Mouse (Mus musculus) kidney, adult 2 months (tissue): Measurements from ENCODE around the gene Tmtc4. TPM values are rescaled to one million over a fixed set of nuclear protein-coding genes. Genes with fewer than 3 reads are reported as not detected.

ENCODE experiments used
- DNase-seq: peaks from one replicate; pipeline ENCODE4 v3.0.0; 2021
- H3K27ac ChIP-seq: fragments of 200-500 bp; 2 replicates; pipeline ENCODE4 v1.5.1; 2012; ENCODE audit warnings: low read depth, low read length, control low read depth, inconsistent platforms; ENCODE audit not compliant: insufficient read depth
- H3K27me3 ChIP-seq: fragments of 200-500 bp; replicated peaks from 2 replicates; pipeline ENCODE4 v1.6.1; 2012; ENCODE audit warnings: mild to moderate bottlenecking, moderate library complexity, low read length, inconsistent platforms; ENCODE audit not compliant: control insufficient read depth, insufficient read depth
- H3K36me3 ChIP-seq: fragments of 200-500 bp; 2 replicates; pipeline ENCODE4 v1.6.1; 2012; ENCODE audit warnings: mild to moderate bottlenecking, moderate library complexity, low read length, inconsistent platforms; ENCODE audit not compliant: control insufficient read depth, insufficient read depth
- H3K4me1 ChIP-seq: fragments of 200-500 bp; 2 replicates; pipeline ENCODE4 v1.6.1; 2011; ENCODE audit warnings: low read length; ENCODE audit not compliant: control insufficient read depth, insufficient read depth
- H3K4me3 ChIP-seq: fragments of 200-500 bp; 2 replicates; pipeline ENCODE4 v1.5.1; 2011; ENCODE audit warnings: mild to moderate bottlenecking, low read depth, low read length, control low read depth; ENCODE audit not compliant: insufficient read depth
- CTCF ChIP-seq: fragments of 200-500 bp; conservative IDR thresholded peaks from 2 replicates; pipeline ENCODE4 v1.5.1; 2011; ENCODE audit warnings: low read depth, mild to moderate bottlenecking, control low read depth, low read length, moderate library complexity, mixed read lengths; ENCODE audit not compliant: insufficient read depth, insufficient read length
- POLR2A ChIP-seq: fragments of 200-500 bp; IDR thresholded peaks from one replicate; pipeline ENCODE4 v1.6.1; 2011; ENCODE audit warnings: low read depth, low read length, control low read depth
- WGBS: fragments of 180-500 bp; shearing (Covaris S2); methylation state at CpG from one replicate; pipeline ENCODE4 v1.1.7; 2018; 5-methylcytosine and 5-hydroxymethylcytosine counted together
- polyA plus RNA-seq: library from polyadenylated mRNA; depleted of rRNA; stranded (reverse); fragments of >200 nt; gene quantifications from 2 replicates; pipeline ENCODE4 v1.2.3, GENCODE M21; 2012

Gene Tmtc4
- polyA plus RNA-seq, 1 experiment = 11.9 TPM

GRCm38 (mm10) chr14:123008672-123009071 is 24.8 kb upstream of the Tmtc4 start:
- TF ChIP-seq CTCF (no peak), POLR2A (no peak)
- WGBS = 74% methylated on average over 2 of the region's 2 CpGs
- Histone ChIP-seq H3K27me3 (no peaks in the 10 kb centered on the region), H3K36me3 (no peaks in the 10 kb centered on the region), H3K4me3 (no peak overlapping the region), H3K4me1 (no peaks in the 10 kb centered on the region), H3K27ac (no peak overlapping the region)
- no peak for DNase-seq

GRCm38 (mm10) chr14:123003715-123004114 is 19.9 kb upstream of the Tmtc4 start:
- 94% methylated on average over 1 of the region's 1 CpGs for WGBS
- TF ChIP-seq POLR2A (no peak), CTCF (no peak)
- no peak for DNase-seq
- Histone ChIP-seq H3K27ac (no peak overlapping the region), H3K27me3 (no peaks in the 10 kb centered on the region), H3K4me3 (no peak overlapping the region), H3K36me3 (no peaks in the 10 kb centered on the region), H3K4me1 (no peaks in the 10 kb centered on the region)

- Histone ChIP-seq H3K4me3 (no peak overlapping the region), H3K4me1 (no peaks in the 10 kb centered on the region), H3K27me3 (no peaks in the 10 kb centered on the region), H3K36me3 (no peaks in the 10 kb centered on the region), H3K27ac (no peak overlapping the region)
- no peak for TF ChIP-seq POLR2A
- no peak for TF ChIP-seq CTCF
- WGBS = 27% methylated on average over 3 of the region's 3 CpGs
- no peak for DNase-seq
Measured at GRCm38 (mm10) chr14:123001391-123001790, 17.6 kb upstream of the Tmtc4 start.

- H3K27ac ChIP-seq = no peak overlapping the region
- TF ChIP-seq CTCF (no peak), POLR2A (no peak)
- no peaks in the 10 kb centered on the region for H3K36me3 ChIP-seq
- H3K4me3 ChIP-seq = no peak overlapping the region
- H3K27me3 ChIP-seq = no peaks in the 10 kb centered on the region
- DNase-seq = no peak
- no peaks in the 10 kb centered on the region for H3K4me1 ChIP-seq
- WGBS = 85% methylated on average over 1 of the region's 1 CpGs
Measured at GRCm38 (mm10) chr14:122997465-122997864, 13.6 kb upstream of the Tmtc4 start.

GRCm38 (mm10) chr14:122993935-122994334 is 10.1 kb upstream of the Tmtc4 start:
- no peak for DNase-seq
- Histone ChIP-seq H3K36me3 (no peaks in the 10 kb centered on the region), H3K4me3 (no peak overlapping the region), H3K27me3 (no peaks in the 10 kb centered on the region), H3K27ac (no peak overlapping the region), H3K4me1 (no peaks in the 10 kb centered on the region)
- 90% methylated on average over 2 of the region's 2 CpGs for WGBS
- TF ChIP-seq POLR2A (no peak), CTCF (no peak)

GRCm38 (mm10) chr14:122992937-122993336 is 9.1 kb upstream of the Tmtc4 start:
- TF ChIP-seq POLR2A = no peak
- TF ChIP-seq CTCF = no peak
- Histone ChIP-seq H3K27me3 (no peaks in the 10 kb centered on the region), H3K27ac (no peak overlapping the region), H3K4me1 (no peaks in the 10 kb centered on the region), H3K4me3 (no peak overlapping the region), H3K36me3 (no peaks in the 10 kb centered on the region)
- WGBS = 69% methylated on average over 6 of the region's 6 CpGs
- no peak for DNase-seq

- Histone ChIP-seq H3K4me1 (no peaks in the 10 kb centered on the region), H3K36me3 (no peaks in the 10 kb centered on the region), H3K4me3 (no peak overlapping the region), H3K27me3 (no peaks in the 10 kb centered on the region), H3K27ac (no peak overlapping the region)
- TF ChIP-seq POLR2A = no peak
- TF ChIP-seq CTCF = no peak
- no peak for DNase-seq
- WGBS = 71% methylated on average over 4 of the region's 4 CpGs
Measured at GRCm38 (mm10) chr14:122990521-122991052, 6.8 kb upstream of the Tmtc4 start.

- H3K36me3 ChIP-seq = no peaks in the 10 kb centered on the region
- no peak for DNase-seq
- TF ChIP-seq CTCF (no peak), POLR2A (no peak)
- 0 out of 2 replicates have a peak, but pooled peaks cover 5% of the 10 kb centered on the region for H3K4me1 ChIP-seq
- 54% methylated on average over 2 of the region's 2 CpGs for WGBS
- H3K27me3 ChIP-seq = no peaks in the 10 kb centered on the region
- H3K27ac ChIP-seq = no peak overlapping the region
- H3K4me3 ChIP-seq = no peak overlapping the region
Measured at GRCm38 (mm10) chr14:122986404-122986803, 2.6 kb upstream of the Tmtc4 start.
